Mouse (Mus musculus) adrenal gland, postnatal 4 days (tissue): ENCODE data around the gene Trim21. TPM values are rescaled to one million over a fixed set of nuclear protein-coding genes. Genes with fewer than 3 reads are reported as not detected.

Experiments
- DNase-seq, 2 experiments: peaks; one replicate each; pipeline ENCODE4 v3.0.0; 2021 to 2022; ENCODE audit warnings: low spot score in 2 of 2, mixed read lengths in 2 of 2
- total RNA-seq, 2 experiments: library from RNA; stranded (reverse); gene quantifications; 2 replicates each; pipeline ENCODE4 v1.2.3; 2021

The Trim21 gene
- total RNA-seq, 2 experiments from 2014 or later: 21.2 to 21.9 TPM

DNA sequence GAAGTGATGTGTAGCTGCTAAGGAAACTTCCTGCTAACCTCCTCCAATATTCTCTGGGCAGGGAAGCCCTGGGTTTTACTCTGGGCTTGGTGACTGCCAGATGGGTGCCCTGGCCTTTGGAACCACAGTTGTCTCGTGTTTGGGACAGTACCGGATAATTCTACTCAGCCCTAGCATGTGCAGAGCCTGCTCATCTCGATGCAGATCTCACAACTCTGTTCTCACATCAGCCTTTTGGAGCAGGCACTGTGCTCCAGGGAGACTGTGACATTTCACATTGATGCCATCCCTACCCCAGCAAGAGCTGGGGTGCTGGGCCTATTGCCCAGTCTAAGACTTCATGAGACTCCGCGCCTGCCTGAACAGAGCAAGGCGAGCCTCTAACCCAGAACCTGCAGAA lies 56.6 kb downstream of the Trim21 start:
- DNase-seq: no peak

DNA sequence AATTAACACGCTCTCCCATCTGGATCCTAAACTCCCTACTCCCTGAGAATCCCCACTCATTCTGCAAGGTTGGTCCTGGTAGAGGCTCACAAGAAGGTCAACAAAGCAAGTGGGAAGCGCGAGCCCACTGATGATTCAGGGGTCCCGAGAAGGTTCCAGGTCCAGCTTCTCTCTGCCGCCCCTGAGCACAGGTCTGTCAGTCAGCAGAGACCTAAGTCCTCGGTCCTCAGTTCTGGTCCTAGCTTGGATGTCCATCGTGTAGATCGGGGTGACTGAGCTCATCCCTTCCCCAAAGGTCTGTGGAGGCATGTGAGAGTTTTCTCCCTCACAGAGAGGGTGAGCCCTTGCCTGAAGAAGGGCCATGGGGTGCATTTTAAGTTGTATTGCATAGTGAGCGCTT lies 57.2 kb downstream of the Trim21 start:
- no peak for DNase-seq

Other genes starting within 250 kb of the Trim21 start
- gene Rrm1, start 123.8 kb downstream of the Trim21 start, total RNA-seq: 10 to 100 TPM; 72.0 to 73.4 TPM
- gene Olfr543, start 83.8 kb downstream of the Trim21 start, total RNA-seq: not detected
- not detected for gene Olfr544, start 77.2 kb downstream of the Trim21 start, total RNA-seq
- not detected for gene Olfr545, start 65.9 kb downstream of the Trim21 start, total RNA-seq
- not detected for gene Olfr547, start 30.7 kb downstream of the Trim21 start, total RNA-seq
- gene Olfr548-ps1, start 24.6 kb downstream of the Trim21 start, total RNA-seq: not detected
- gene Olfr549, start 15.6 kb downstream of the Trim21 start, total RNA-seq: not detected
- gene Olfr550, start 6.0 kb upstream of the Trim21 start, total RNA-seq: not detected
- not detected for gene Olfr551, start 26.4 kb upstream of the Trim21 start, total RNA-seq
- under 1 TPM in 1 of 2 experiments, not detected in 1; 0.08 TPM for gene Olfr552, start 32.3 kb upstream of the Trim21 start, total RNA-seq
- gene Olfr553, start 52.7 kb upstream of the Trim21 start, total RNA-seq: not detected
- gene Olfr554, start 72.9 kb upstream of the Trim21 start, total RNA-seq: not detected
- gene Olfr555, start 93.3 kb upstream of the Trim21 start, total RNA-seq: not detected
- not detected for gene Olfr556, start 99.4 kb upstream of the Trim21 start, total RNA-seq
- gene Trim68, start 121.8 kb upstream of the Trim21 start, total RNA-seq: 10 to 100 TPM; 16.0 to 20.2 TPM
- gene Olfr557, start 130.4 kb upstream of the Trim21 start, total RNA-seq: not detected
- under 1 TPM; 0.54 to 0.62 TPM for gene Olfr558, start 136.7 kb upstream of the Trim21 start, total RNA-seq
- gene Olfr33, start 153.6 kb upstream of the Trim21 start, total RNA-seq: not detected
- gene Olfr559, start 162.0 kb upstream of the Trim21 start, total RNA-seq: not detected
- gene Olfr560, start 193.9 kb upstream of the Trim21 start, total RNA-seq: not detected
- gene Olfr78, start 194.0 kb upstream of the Trim21 start, total RNA-seq: 1 to 10 TPM; 1.1 to 1.9 TPM
- not detected for gene Olfr561, start 205.7 kb upstream of the Trim21 start, total RNA-seq
- gene Olfr564, start 238.0 kb upstream of the Trim21 start, total RNA-seq: not detected